Mouse (Mus musculus): Measurements from ENCODE around the gene Prkx.

The Prkx gene

DNA sequence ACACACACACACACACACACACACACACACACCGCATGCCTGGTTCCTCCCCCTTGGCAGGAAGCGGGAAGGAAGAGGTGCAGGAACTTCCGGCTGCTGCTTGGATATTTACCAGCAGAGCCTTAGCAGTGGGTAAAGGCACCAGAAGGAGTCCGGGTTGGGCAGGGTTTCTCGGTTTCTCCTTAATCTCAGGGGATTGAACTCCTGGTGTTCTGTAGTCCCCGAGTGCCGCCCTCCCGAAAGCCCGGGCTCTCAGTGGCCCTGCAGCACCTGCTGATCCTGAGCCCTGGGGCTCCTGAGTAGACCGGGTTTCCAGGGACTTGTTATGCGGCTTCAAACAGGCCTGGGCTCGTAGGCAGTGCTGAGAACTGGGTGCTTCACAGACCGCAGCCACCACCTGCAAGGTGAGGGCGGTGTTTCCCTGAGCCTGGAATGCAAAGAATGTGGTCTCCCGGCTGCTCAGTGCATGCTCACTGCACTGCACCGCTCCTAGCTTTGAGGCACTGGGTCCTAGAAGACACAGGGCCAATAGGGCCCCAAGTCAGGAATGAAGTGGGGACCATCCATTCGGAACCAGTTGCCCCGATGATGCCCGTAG, at the start of gene Prkx:
Gene Prkx, minus strand, starts transcription at position 41 of the 598 bp plus-strand sequence.
- ATAC-seq (ENCODE audit: insufficient number of reproducible peaks, low FRiP score, low TSS enrichment), result peak; percentile 71

DNA sequence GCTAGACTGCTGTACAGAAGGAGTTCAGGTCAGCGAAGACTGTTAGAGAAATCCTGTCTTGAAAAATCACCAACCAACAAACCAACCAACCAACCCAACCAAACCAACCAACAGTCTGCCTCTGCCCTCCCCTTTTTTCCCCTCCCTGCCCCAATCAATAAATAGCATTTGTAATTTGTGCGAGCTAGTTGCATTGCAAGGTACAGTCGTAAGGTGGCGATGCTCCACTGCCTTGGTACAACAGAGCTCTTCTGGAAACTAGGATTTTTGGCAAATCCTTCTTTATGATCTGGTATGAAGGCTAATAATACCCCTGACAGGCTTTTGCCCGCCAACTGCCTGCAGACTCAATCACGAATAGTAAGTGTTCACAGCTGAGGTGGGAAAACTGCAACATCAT, 16.0 kb upstream of the Prkx start:
- ATAC-seq (ENCODE audit: insufficient number of reproducible peaks, low FRiP score, low TSS enrichment), result no peak

DNA sequence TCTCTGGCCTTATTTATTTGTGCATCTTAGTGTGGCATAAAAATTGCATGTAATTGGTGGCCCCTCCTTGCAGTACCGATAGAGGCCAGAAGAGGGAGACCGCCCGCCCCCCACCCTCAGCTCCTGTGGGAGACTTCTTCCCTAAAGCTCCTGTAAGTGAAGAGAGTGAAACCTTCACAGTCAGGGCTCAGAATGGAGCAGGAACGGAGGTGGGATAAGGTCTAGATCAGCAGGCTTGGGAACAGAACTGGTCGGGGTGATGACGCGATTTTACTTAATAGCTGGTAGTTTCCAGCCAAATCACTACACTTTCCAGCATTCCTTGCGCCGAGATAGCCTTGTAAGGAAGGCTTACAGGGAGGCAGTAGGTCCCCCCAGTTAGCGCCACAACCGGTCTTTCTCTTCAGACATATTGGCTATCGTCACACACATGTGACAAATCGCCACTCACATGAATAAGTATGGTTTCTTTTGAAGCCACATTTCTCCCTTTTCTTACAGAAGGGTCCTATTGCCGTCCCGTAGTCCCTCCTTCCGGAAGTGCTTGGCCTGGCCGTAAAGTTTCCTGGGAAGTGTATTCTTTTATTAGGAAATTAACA, 14.6 kb upstream of the Prkx start:
- ATAC-seq (ENCODE audit: insufficient number of reproducible peaks, low FRiP score, low TSS enrichment), result peak; percentile 89

DNA sequence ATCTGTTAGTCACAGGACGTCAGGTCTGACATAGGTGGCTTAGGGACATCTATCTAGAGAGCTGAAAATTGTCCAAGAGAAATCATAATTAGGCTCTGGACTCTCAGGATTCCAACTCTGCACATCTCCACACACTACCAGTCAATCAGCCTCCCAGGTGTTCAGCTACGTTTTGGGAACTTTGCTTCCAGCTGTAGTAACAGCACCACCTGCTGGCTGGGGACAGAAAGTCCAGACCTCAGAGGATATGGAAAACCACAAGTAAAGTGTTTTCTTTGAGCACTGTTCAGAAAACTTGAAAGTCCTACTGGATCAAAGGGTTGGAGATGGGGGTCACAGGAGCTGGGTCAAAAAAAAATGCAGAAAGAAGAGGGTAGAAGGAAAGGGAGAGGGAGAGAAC, 12.5 kb upstream of the Prkx start:
- no peak for ATAC-seq (ENCODE audit: insufficient number of reproducible peaks, low FRiP score, low TSS enrichment)

DNA sequence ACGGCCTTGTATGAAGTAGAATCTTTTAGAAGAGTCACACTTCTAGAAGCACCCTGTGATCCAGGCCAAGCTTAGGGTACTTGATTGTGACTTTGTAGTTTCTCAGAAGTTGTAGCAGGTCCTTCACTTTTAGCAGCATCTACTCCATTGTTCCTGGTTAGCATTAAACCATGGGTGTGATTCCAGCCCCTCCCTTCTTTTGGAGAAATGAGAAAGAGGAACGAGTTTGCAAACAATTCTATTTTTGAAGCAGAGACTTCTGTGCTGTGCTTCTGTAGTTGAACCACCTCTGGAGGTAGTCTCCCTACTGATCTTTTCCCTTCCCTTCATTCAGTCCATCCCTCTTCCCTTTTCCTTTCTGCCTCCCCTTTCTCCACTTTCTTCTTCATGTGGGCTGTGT, 6.2 kb upstream of the Prkx start:
- ATAC-seq (ENCODE audit: insufficient number of reproducible peaks, low FRiP score, low TSS enrichment), result no peak

DNA sequence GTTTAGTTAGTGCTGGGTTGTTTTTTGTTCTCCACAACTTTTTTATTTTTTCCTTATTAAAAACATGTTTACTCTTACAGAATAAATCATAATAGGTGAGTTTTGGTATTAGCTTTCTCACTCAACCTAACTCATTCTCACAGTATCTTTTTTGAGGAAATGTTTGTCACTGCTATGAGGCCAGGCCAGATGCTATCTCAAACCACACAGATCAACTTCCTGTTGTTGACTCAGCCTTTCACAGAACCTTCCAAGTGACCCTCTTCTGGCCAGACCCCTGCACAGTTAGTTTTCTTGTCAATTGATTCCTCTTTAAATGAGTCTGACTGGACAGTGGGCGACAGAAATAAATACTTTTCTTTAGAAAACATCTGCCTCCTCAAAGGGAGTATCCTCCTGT, 5.5 kb upstream of the Prkx start:
- ATAC-seq (ENCODE audit: insufficient number of reproducible peaks, low FRiP score, low TSS enrichment), result no peak

DNA sequence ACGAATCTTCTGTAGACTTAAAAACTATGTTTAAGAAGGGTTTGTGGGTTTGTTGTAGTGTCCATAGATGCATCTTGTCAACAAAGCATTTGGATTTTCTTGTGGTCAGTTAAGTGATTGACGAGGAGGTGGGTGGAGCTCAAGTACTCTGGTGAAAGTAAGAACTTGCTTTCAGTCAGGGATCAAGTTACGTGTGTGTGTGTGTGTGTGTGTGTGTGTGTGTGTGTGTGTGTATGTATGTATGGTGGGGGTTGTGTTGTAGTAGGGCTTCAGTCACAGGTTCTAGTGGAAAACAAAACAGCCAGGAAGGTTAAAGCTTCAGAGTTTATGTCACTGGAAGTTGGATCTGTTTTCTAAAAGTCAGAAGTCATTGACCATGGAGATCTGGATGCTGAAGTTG, 3.5 kb upstream of the Prkx start:
- ATAC-seq (ENCODE audit: insufficient number of reproducible peaks, low FRiP score, low TSS enrichment), result no peak

DNA sequence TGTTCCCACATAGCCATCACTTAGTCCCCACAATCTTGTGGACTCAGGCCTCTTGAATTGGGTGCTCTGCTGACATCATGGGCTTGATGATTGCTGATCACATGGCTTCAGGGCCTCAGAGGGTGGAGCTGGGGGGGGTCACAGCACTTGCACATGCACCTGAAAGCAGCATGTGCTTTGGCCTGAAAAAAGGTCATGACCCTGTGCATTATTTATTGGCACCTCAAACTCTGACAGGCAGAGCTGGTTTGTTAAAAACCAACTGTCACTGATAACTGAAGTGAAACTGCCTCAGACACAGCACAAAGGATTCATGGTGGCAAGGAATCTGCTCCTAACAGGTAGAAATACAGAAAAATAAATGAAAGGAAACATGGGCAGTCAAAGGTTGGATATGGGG, 1.7 kb upstream of the Prkx start:
- no peak for ATAC-seq (ENCODE audit: insufficient number of reproducible peaks, low FRiP score, low TSS enrichment)

DNA sequence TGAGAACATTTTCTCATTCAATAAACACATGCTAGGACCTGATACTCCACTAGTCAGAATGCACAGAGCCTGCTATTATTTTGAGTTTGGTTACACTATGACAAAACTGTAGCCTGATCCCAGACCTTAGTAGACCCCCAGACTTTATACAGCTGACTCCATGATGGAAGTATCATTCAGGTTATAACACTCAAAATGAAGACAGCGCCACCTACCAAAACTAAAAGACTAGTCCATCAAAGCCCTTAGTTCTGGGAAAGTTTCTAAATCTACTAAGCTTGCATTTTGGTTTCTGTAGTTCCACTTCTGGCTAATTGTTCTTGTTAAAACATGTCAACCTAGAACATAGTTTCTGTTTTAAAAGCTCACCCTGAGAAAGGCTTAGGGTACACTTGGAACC, 838 bp upstream of the Prkx start:
- ATAC-seq (ENCODE audit: insufficient number of reproducible peaks, low FRiP score, low TSS enrichment), result no peak

DNA sequence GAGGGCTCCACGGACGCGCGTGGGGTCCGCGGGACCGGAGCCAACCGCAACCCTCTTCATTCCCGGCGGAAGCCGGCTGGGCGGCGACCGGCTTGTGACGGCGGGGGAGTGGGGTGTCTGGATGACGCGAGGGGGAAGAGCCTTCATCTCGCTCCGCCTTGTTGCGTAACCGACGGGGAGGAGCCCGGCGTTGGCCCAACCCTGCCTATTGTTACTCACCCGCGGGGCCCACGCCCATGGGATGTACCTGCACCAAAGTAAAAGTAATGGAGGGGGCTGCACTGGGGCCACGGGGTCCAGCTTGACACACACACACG, 262 bp downstream of the Prkx start:
- ATAC-seq (ENCODE audit: insufficient number of reproducible peaks, low FRiP score, low TSS enrichment), result peak; percentile 94

DNA sequence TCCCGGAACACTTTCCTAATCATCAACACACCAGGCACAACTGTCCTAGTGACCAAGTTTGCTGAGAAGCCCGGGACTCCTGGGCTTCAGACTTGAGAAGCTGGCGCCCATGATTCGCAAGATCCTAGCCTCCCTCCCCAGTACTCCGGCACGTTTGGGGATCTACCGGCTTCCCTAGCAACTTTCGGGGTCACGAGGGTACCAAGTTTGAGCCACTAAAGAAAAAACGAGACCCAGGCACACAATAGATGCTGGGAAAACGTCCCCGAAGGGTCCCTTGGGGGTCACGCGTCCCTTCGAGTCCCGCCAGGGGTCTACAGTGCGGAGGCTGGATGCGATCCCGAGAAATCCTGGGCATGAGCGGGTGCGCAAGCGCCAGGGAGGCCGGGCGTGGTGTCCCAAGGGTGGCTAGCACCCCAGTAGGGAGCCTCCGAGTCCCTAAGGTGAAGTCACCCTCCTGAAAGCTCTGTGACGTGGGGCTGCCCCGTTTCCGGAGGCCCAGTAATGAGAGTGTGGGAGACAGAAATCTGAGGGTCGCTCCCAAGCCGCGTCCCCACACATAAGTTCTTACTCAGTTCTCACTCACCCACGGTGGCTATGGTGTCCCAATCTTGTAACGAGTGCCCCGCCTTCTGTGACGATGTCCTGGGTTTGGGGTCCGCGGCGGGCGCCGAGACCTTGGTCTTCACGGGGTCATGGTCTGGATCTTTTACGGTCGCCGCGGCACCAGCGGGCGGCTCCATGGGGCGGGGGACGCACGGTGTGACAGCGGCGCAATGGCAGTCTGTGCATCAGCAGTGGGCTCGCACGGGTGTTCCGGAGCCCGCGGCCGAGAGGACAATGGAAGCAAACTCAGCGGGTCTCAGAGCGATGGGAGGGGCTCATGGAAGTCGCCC, 868 bp downstream of the Prkx start:
- peak; percentile 64 for ATAC-seq (ENCODE audit: insufficient number of reproducible peaks, low FRiP score, low TSS enrichment)

DNA sequence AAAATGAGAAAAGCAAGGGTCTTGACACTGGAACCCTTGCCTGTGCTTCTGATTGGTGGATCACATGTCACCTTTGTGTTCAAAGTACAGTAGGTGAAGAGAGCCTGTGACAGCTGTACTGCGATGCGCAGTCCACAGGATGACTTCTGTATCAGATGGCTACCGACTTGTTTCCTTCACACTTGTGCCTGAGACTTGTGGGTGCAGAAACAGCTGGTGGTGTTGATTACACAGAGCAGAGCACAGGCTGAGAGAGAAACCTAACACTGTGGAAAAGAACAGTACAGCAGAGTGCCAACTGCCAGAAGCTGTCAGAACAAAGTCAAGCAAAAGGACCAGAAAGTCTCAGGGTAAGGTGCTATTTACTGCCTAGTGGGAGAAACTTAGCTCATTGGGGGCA, 7.4 kb downstream of the Prkx start:
- ATAC-seq (ENCODE audit: insufficient number of reproducible peaks, low FRiP score, low TSS enrichment), result no peak

DNA sequence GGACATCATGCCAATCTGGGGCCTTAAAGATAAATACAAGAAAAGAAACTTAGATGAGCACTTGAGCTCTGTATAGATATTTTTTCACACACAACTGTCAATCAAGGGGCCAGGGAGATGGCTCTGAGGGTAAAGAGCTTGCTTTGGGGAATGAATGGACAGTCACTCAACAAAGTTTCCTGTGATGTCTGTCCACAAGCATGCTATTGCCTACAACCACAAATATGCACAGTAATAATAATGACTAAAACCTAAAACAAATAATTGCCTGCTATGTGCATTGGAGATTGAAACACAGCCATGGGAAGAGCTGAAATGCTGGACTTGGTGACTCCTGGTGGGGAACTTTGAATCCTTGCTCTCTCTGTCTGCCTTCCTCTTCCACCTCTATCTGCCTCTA, 9.7 kb downstream of the Prkx start:
- ATAC-seq (ENCODE audit: insufficient number of reproducible peaks, low FRiP score, low TSS enrichment), result no peak

DNA sequence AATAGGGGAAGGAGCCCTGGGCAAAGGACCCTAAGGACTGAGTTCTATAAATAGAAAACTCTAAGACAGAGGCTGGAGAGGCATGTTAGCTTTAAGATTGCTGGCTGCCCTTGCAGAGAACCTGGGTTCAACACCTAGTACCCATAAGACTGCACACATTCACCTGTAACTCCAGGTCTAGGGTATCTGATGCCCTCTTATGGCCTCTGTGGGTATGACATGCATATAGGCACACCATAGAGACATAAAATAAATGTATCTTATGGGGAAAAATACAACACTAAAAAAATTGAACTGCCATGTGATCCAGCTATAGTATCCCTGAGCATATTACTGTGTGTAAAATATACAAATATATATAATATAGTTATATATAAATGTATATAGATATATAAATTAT, 18.3 kb downstream of the Prkx start:
- ATAC-seq (ENCODE audit: insufficient number of reproducible peaks, low FRiP score, low TSS enrichment), result no peak

DNA sequence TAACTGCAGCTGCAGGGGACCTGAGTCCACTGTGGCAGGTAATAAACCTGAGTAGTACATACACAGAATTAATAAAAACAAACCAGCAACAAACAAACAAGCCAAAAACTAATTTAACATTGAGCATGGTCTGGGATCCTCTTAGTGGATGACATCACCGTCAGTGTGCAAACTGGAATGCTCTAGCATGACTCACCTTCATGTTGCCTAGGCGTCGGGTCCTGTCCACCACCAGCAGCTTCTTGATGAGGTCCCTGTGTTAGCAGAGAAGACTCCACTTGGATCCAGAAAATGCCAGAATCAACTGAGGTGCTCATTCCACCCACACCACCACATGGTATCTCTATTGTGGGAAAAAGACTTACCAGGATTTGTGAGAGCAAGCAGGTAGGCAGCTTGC, 30.9 kb downstream of the Prkx start:
- no peak for ATAC-seq (ENCODE audit: insufficient number of reproducible peaks, low FRiP score, low TSS enrichment)

DNA sequence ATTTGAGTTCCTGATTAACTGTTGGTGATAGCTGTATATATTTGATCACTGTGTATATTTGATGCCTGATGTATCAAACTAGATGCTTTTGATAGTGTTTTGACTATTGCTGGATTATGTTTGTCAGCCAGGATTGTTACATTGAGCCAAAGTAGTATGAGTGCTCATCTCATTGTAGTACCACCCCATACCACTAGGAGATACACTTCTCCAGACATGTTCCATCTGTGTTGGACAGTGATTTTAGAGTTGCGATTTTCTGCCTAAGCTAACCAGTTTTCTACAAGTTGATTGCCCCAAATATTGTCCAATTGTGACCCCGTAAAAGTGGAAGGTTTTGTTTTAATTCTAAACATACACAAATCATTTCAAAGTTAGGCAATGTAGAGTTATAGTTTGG, 51.8 kb downstream of the Prkx start:
- ATAC-seq (ENCODE audit: insufficient number of reproducible peaks, low FRiP score, low TSS enrichment), result no peak

DNA sequence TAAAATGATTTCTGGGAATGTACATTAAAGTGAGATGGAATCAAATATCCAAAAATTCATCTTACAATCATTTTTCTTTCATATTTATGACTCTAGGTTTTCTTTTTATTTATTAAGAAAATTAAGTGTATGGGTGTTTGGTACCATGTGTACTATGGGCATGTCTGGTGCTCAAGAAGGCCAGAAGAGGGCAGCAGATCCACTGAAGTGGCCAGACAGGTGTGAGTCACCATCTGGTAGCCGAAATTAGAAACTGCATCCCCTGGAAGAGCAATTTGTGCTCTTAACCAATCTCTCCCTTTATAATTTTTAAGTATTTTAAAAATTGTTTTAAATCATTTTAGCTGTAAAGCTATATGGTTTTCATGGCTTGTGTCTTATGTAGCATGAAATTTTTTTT, 54.7 kb downstream of the Prkx start:
- ATAC-seq (ENCODE audit: insufficient number of reproducible peaks, low FRiP score, low TSS enrichment), result no peak

DNA sequence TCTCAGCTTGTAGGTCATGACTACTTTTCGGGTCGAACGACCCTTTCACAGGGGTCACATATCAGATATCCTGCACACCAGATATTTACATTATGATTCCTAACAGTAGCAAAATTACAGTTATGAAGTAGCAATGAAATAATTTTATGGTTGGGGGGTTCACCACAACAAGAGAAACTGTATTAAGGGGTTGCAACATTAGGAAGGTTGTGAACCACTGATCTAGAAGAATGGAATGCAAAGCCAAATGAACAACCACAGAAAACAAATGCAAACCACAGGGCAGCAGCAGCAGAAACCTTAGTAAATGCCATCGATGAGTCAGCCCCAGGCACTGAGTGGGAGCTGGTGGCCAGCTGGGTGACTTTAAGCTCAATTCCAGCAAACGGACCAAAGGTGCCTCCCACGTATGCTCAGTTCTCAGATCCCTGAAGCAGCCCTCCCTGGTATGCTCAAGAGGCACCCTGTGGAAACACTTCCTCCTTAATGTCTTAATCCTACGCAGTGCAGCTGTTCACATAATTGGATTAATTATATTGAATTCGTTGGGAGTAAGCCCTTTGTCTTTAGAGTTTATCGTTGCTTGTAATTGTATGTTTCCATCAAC, 62.0 kb downstream of the Prkx start:
- no peak for ATAC-seq (ENCODE audit: insufficient number of reproducible peaks, low FRiP score, low TSS enrichment)

DNA sequence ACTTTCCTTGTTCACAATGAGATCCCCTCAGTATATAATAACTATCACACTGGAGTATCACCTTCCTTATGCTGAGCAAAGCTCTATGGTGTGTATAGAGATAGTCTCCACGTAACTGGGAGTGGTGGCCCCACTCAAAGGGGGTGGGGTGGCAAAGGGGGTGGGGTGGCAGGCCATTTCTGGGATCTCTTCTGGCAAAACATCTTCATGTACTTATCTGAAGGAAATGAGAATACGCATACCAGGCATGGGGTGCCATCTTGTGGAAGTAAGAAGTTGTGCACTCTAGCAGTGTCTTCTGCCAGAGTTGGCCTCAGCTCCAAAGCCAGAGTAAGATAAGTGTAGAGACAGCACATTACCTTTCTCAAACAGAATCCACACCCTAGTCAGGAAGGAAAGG, 75.8 kb downstream of the Prkx start:
- ATAC-seq (ENCODE audit: insufficient number of reproducible peaks, low FRiP score, low TSS enrichment), result no peak

Data from cerebellum, adult (tissue).